Mouse (Mus musculus) left cerebral cortex, postnatal 36 days (tissue): ENCODE measurements at regions not wholly inside any gene's neighbourhood (a gene's known extent, or its start where the extent isn't known, plus 50 kb on each side); places are given as distances from the start of the nearest gene placed in this dataset.
A peak's percentile ranks its signal among the peaks of the same experiment; 100 is the strongest.

Source experiments
- DNase-seq, 2 experiments: peaks; one replicate each; pipeline ENCODE4 v3.0.0; 2021 to 2022; ENCODE audit warnings: low spot score in 2 of 2, mixed read lengths in 1 of 2
- intact Hi-C: fragments of 180-260 bp; cut with DNase I; formaldehyde crosslinking; loops from one replicate; pipeline ENCODE4 v1.15.1; 2025

- intact Hi-C loops: no loop called here
- DNase-seq: no peak
Measured at GRCm38 (mm10) chr15:60119926-60120325, 103.5 kb upstream of the 4933412E24Rik start.

- DNase-seq: no peak
- intact Hi-C loops: no loop called here
Measured at GRCm38 (mm10) chr15:60111885-60112284, 95.5 kb upstream of the 4933412E24Rik start.

- intact Hi-C loops: no loop called here
- DNase-seq: no peak
Measured at GRCm38 (mm10) chr15:60111046-60111445, 94.6 kb upstream of the 4933412E24Rik start.

- DNase-seq: no peak
- intact Hi-C loops: no loop called here
Measured at GRCm38 (mm10) chr15:60104126-60104525, 87.7 kb upstream of the 4933412E24Rik start.

- DNase-seq: no peak
- intact Hi-C loops: no loop called here
Measured at GRCm38 (mm10) chr15:60101485-60102280, 85.3 kb upstream of the 4933412E24Rik start.

- intact Hi-C loops: loop anchor here (5.0 to 10.0 kb wide), 3 partner anchors 192 to 1000 kb away; no protein-coding TSS in a partner anchor
- peak; percentile 45 to 51 for DNase-seq
Measured at GRCm38 (mm10) chr15:60097141-60097540, 80.7 kb upstream of the 4933412E24Rik start.

GRCm38 (mm10) chr15:60096131-60096530 lies 79.7 kb upstream of the 4933412E24Rik start:
- intact Hi-C loops: loop anchor here (5.0 to 10.0 kb wide), 3 partner anchors 191 to 1001 kb away; no protein-coding TSS in a partner anchor
- DNase-seq: peak in 1 of 2 experiments; percentile 5

GRCm38 (mm10) chr15:60089921-60090320 lies 73.5 kb upstream of the 4933412E24Rik start:
- intact Hi-C loops: loop anchor here (10.0 kb wide), 1 partner anchor 185 kb away; no protein-coding TSS in a partner anchor

GRCm38 (mm10) chr15:60088964-60089899 lies 72.8 kb upstream of the 4933412E24Rik start:
- no peak for DNase-seq
- intact Hi-C loops: no loop called here

More at GRCm38 (mm10) chr15:60089921-60090320, 73.5 kb upstream of the 4933412E24Rik start:
- no peak for DNase-seq
